Mouse (Mus musculus) bone marrow macrophage, adult 2 months (primary cell): Measurements from ENCODE around the gene Olfr747. TPM values are rescaled to one million over a fixed set of nuclear protein-coding genes. Genes with fewer than 3 reads are reported as not detected.
"Not testable (repeated sequence)": the region's sequence is repeated elsewhere in the genome, so short reads cannot be mapped to it uniquely, and the experiment has no call there.

ENCODE experiments used
- H3K27ac ChIP-seq: 2 replicates; pipeline ENCODE4 v1.5.1; 2012; ENCODE audit warnings: low read depth, low read length; ENCODE audit not compliant: insufficient read depth
- H3K4me1 ChIP-seq: 2 replicates; pipeline ENCODE4 v1.6.1; 2012; ENCODE audit warnings: low read length; ENCODE audit not compliant: control insufficient read depth, insufficient read depth
- H3K4me3 ChIP-seq: 2 replicates; pipeline ENCODE4 v1.5.1; 2012; ENCODE audit warnings: mild to moderate bottlenecking, low read length, moderate library complexity; ENCODE audit not compliant: insufficient read depth
- CTCF ChIP-seq: IDR thresholded peaks from 2 replicates; pipeline ENCODE4 v1.5.1; 2012; ENCODE audit warnings: low read depth, mild to moderate bottlenecking, low read length, moderate library complexity
- POLR2A ChIP-seq: IDR thresholded peaks from 2 replicates; pipeline ENCODE4 v1.6.1; 2012; ENCODE audit warnings: mild to moderate bottlenecking, low read depth, low read length, borderline replicate concordance
- polyA plus RNA-seq: library from polyadenylated mRNA; stranded (reverse); fragments of >200 nt; gene quantifications from 2 replicates; pipeline ENCODE4 v1.2.4, GENCODE M21; 2012; ENCODE audit not compliant: missing spikeins, insufficient read depth, insufficient read length

The Olfr747 gene
- not detected in 2 replicates for polyA plus RNA-seq

- TF ChIP-seq CTCF (no peak), POLR2A (no peak)
- Histone ChIP-seq H3K4me1 (no peaks in the 10 kb centered on the region), H3K27ac (no peak within 1 kb of the TSS), H3K4me3 (no peak within 1 kb of the TSS)
Observed at GRCm38 (mm10) chr14:50693106-50693505, at the start of gene Olfr747. Gene Olfr747, minus strand, starts transcription at chr14:50693206.

DNA sequence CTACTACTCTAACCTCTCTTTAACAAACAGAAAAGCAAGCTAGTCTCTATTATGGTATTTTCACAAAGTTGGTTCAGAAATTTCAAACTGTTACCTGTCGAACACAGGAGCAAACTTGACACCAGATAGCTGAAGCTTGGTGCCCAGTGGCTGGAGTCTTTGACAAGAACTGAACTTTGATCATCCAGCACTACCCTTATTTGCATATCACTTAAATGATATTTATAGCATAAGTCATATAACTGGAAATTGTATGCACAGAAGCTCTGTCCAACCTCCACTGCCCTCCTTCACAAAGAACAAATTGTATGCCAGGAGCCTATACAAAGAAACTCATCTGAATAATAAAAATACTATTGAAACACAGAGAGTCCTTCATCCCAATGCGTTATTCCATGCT lies 48.6 kb upstream of the Olfr747 start:
- Histone ChIP-seq H3K27ac (no peak overlapping the region), H3K4me1 (no peaks in the 10 kb centered on the region), H3K4me3 (no peak overlapping the region)
- no peak for TF ChIP-seq CTCF
- TF ChIP-seq POLR2A: no peak

DNA sequence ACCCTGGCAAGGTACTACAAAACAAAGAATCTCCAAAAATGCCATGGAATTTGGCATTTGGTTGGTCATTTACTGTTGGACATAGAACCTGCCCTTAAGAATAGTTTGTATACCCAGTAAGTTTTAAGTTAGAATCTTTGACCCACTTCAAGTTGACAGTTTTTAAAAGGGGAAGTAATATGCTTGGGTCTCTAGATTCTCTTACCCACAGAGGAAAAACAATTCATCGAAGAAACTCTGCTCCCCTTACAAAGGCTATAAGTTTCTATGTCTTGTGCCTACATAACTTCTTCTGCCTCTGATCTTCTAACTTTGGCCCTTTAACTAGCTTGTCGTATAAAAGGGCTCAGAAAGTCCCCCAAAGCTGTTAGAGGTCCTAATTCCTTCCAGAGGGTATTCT lies 47.3 kb upstream of the Olfr747 start:
- no peak for TF ChIP-seq CTCF
- TF ChIP-seq POLR2A: no peak
- H3K4me1 ChIP-seq: no peaks in the 10 kb centered on the region
- H3K4me3 ChIP-seq: no peak overlapping the region
- no peak overlapping the region for H3K27ac ChIP-seq

GRCm38 (mm10) chr14:50722371-50722770 lies 29.4 kb upstream of the Olfr747 start:
- not testable (repeated sequence) for H3K4me1 ChIP-seq, H3K4me3 ChIP-seq, H3K27ac ChIP-seq

DNA sequence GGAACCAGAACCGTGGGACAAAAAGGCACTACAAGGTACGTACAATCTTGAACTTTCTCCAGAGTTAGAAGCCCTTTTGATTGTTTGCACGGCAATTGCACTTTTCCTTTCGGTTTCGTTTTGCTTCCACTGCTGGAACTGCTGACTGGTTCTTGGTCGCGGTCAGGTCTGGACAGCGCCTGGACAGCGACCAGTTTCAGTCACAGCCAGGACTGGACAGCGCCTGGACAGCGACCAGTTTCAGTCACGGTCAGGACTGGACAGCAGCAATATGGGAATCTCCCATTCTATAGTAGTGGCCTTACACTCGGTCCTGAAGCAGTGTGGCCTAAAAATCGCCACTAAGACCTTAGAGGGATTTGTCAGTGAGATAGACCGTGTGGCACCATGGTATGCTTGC lies 26.9 kb upstream of the Olfr747 start:
- not testable (repeated sequence) for H3K4me3 ChIP-seq, H3K4me1 ChIP-seq, H3K27ac ChIP-seq

DNA sequence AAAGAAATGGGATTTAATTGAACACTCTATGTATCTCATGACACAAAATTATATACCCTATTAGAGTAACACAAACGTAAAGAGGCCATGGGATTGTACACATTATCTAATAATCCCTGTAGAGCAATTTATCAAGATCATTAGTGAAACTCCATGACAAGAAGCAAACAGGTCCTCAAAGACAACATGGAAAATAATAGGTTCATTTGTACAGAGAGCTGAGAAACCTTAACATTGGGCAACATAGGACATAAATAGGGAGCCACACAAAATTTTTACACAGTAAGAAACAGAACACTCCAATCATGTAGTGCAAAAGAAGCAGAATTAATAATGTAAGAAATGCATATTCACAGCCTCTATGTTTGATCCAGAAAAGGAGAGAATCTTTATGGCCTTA lies 14.1 kb upstream of the Olfr747 start, which contains the start of gene Olfr748:
Gene Olfr748, plus strand, starts transcription at position 301 of the 400 bp plus-strand sequence.
- H3K4me1 ChIP-seq: no peaks in the 10 kb centered on the region
- TF ChIP-seq POLR2A (no peak), CTCF (no peak)
- no peak within 1 kb of the TSS for H3K4me3 ChIP-seq
- H3K27ac ChIP-seq: no peak within 1 kb of the TSS

DNA sequence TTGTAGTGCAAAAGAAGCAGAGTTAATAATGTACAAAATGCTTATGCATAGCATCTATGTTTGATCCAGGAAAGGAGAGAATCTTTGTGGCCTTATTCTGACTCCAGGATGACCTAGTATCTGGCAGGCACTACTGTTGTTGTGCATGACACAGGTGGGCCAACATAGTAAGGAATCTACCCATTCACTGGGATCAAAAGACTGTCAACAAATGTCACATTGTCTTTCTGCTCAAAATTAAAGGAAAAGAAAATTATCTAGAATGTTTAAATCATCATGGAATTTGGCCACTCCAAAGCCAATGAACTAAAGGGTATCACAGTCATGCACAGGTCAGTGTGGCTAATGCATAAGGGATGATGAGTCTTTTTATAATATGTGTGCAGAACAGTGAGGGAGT lies 46.2 kb downstream of the Olfr747 start, which contains the start of gene Olfr746:
Gene Olfr746, plus strand, starts transcription at position 301 of the 400 bp plus-strand sequence.
- no peaks in the 10 kb centered on the region for H3K4me1 ChIP-seq
- H3K4me3 ChIP-seq: no peak within 1 kb of the TSS
- no peak within 1 kb of the TSS for H3K27ac ChIP-seq
- TF ChIP-seq CTCF: no peak
- no peak for TF ChIP-seq POLR2A

DNA sequence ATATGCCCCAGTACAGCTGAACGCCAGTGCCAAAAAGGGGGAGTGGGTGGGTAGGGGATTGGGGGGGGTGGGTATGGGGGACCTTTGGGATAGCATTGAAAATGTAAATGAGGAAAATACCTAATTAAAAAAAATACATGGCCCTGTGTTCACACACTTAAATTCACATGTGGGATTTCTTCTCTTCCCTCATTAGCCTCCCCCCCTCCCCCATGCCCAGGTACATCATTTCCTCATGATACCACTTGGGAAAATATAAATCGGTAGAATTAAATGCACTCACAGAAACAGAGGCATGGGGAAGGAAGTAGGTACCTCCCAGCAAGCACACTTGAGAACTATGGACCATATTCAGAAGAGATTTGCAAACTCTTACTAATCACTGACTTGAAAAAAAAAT lies 53.9 kb downstream of the Olfr747 start, which contains the start of gene Olfr745:
Gene Olfr745, plus strand, starts transcription at position 301 of the 400 bp plus-strand sequence.
- Histone ChIP-seq H3K27ac (no peak within 1 kb of the TSS), H3K4me1 (no peaks in the 10 kb centered on the region), H3K4me3 (no peak within 1 kb of the TSS)
- TF ChIP-seq POLR2A: no peak
- no peak for TF ChIP-seq CTCF

Other genes with a start within 250 kb of the Olfr747 start
- not detected in 2 replicates for gene Olfr740, start 247.7 kb downstream of the Olfr747 start, polyA plus RNA-seq
- not detected in 2 replicates for gene Olfr741, start 220.5 kb downstream of the Olfr747 start, polyA plus RNA-seq
- gene Olfr742, start 189.6 kb downstream of the Olfr747 start, polyA plus RNA-seq: not detected in 2 replicates
- gene Olfr743, start 171.4 kb downstream of the Olfr747 start, polyA plus RNA-seq: not detected in 2 replicates
- not detected in 2 replicates for gene Olfr744, start 78.3 kb downstream of the Olfr747 start, polyA plus RNA-seq
- not detected in 2 replicates for gene Olfr745, start 53.8 kb downstream of the Olfr747 start, polyA plus RNA-seq
- not detected in 2 replicates for gene Olfr746, start 46.1 kb downstream of the Olfr747 start, polyA plus RNA-seq
- not detected in 2 replicates for gene Olfr748, start 14.2 kb upstream of the Olfr747 start, polyA plus RNA-seq
- gene Olfr749, start 51.9 kb upstream of the Olfr747 start, polyA plus RNA-seq: not detected in 2 replicates
- gene Ttc5, start 92.3 kb upstream of the Olfr747 start, polyA plus RNA-seq: 49.3 and 55.7 TPM in 2 replicates
- not detected in 2 replicates for gene Ccnb1ip1, start 114.5 kb upstream of the Olfr747 start, polyA plus RNA-seq
- 75.2 and 77.4 TPM in 2 replicates for gene Parp2, start 114.6 kb upstream of the Olfr747 start, polyA plus RNA-seq
- 206 and 269 TPM in 2 replicates for gene Tep1, start 177.4 kb upstream of the Olfr747 start, polyA plus RNA-seq
- 2.0 and 2.1 TPM in 2 replicates for gene Klhl33, start 204.3 kb upstream of the Olfr747 start, polyA plus RNA-seq
- 51.1 and 57.9 TPM in 2 replicates for gene Osgep, start 231.7 kb upstream of the Olfr747 start, polyA plus RNA-seq
- 16.7 and 21.3 TPM in 2 replicates for gene Apex1, start 231.8 kb upstream of the Olfr747 start, polyA plus RNA-seq
- gene Pip4p1, start 237.7 kb upstream of the Olfr747 start, polyA plus RNA-seq: 131 and 158 TPM in 2 replicates
- 219 and 232 TPM in 2 replicates for gene Pnp, start 237.9 kb upstream of the Olfr747 start, polyA plus RNA-seq